Mouse (Mus musculus): Measurements from ENCODE around the gene Ccdc51. TPM values are rescaled to one million over a fixed set of nuclear protein-coding genes. Genes with fewer than 3 reads are reported as not detected.
"Not testable (repeated sequence)": the region's sequence is repeated elsewhere in the genome, so short reads cannot be mapped to it uniquely, and the experiment has no call there.

Gene Ccdc51
- polyA plus RNA-seq, 1 experiment from 2014 or later = 17.5 TPM

- WGBS = 42% methylated on average over 6 of the region's 6 CpGs
- H3K9ac ChIP-seq (replicated peaks; ENCODE audit: low read depth, low read length) = no peak overlapping the region
- H3K4me1 ChIP-seq (replicated peaks; ENCODE audit: control insufficient read depth, insufficient read depth, low read length) = no peaks in the 10 kb centered on the region
- H3K27ac ChIP-seq (ENCODE audit: low read length) = no peak overlapping the region
- H3K9me3 ChIP-seq (ENCODE audit: control insufficient read depth, low read length) = no peaks in the 10 kb centered on the region
- no peaks in the 10 kb centered on the region for H3K27me3 ChIP-seq (replicated peaks; ENCODE audit: control insufficient read depth, insufficient read depth, low read length)
- H3K4me2 ChIP-seq (ENCODE audit: low read length) = no peak overlapping the region
- peaks cover 6% of the 10 kb centered on the region; the same call in 1 of the 2 replicates for H3K36me3 ChIP-seq (ENCODE audit: control insufficient read depth, insufficient read depth)
- peak; percentile 13; the same call in 1 of the 2 replicates for ATAC-seq
- H3K4me3 ChIP-seq (replicated peaks; ENCODE audit: low read length) = no peak overlapping the region
Observed at GRCm38 (mm10) chr9:109123266-109123665, 41.0 kb downstream of the Ccdc51 start.

GRCm38 (mm10) chr9:109124164-109124563, 41.9 kb downstream of the Ccdc51 start:
- H3K4me2 ChIP-seq (ENCODE audit: low read length) = no peak overlapping the region
- no peak overlapping the region for H3K27ac ChIP-seq (ENCODE audit: low read length)
- no peaks in the 10 kb centered on the region for H3K27me3 ChIP-seq (replicated peaks; ENCODE audit: control insufficient read depth, insufficient read depth, low read length)
- no peaks in the 10 kb centered on the region for H3K36me3 ChIP-seq (ENCODE audit: control insufficient read depth, insufficient read depth)
- ATAC-seq = no peak
- WGBS = 90% methylated on average over 3 of the region's 3 CpGs
- H3K4me3 ChIP-seq (replicated peaks; ENCODE audit: low read length) = no peak overlapping the region
- no peaks in the 10 kb centered on the region for H3K9me3 ChIP-seq (ENCODE audit: control insufficient read depth, low read length)
- H3K9ac ChIP-seq (replicated peaks; ENCODE audit: low read depth, low read length) = no peak overlapping the region
- H3K4me1 ChIP-seq (replicated peaks; ENCODE audit: control insufficient read depth, insufficient read depth, low read length) = no peaks in the 10 kb centered on the region

- Histone ChIP-seq H3K4me2 (ENCODE audit: low read length) (no peak overlapping the region), H3K9me3 (ENCODE audit: control insufficient read depth, low read length) (no peaks in the 10 kb centered on the region), H3K4me3 (replicated peaks; ENCODE audit: low read length) (no peak overlapping the region), H3K27ac (ENCODE audit: low read length) (no peak overlapping the region), H3K27me3 (replicated peaks; ENCODE audit: control insufficient read depth, insufficient read depth, low read length) (no peaks in the 10 kb centered on the region), H3K36me3 (ENCODE audit: control insufficient read depth, insufficient read depth) (no peaks in the 10 kb centered on the region), H3K4me1 (replicated peaks; ENCODE audit: control insufficient read depth, insufficient read depth, low read length) (no peaks in the 10 kb centered on the region), H3K9ac (replicated peaks; ENCODE audit: low read depth, low read length) (no peak overlapping the region)
- 84% methylated on average over 2 of the region's 2 CpGs for WGBS
- no peak for ATAC-seq
Observed at GRCm38 (mm10) chr9:109125043-109125442, 42.8 kb downstream of the Ccdc51 start.

GRCm38 (mm10) chr9:109125481-109125880, 43.2 kb downstream of the Ccdc51 start:
- ATAC-seq = no peak
- H3K4me2 ChIP-seq (ENCODE audit: low read length) = no peak overlapping the region
- no peak overlapping the region for H3K9ac ChIP-seq (replicated peaks; ENCODE audit: low read depth, low read length)
- no peaks in the 10 kb centered on the region for H3K36me3 ChIP-seq (ENCODE audit: control insufficient read depth, insufficient read depth)
- no peak overlapping the region for H3K27ac ChIP-seq (ENCODE audit: low read length)
- H3K4me1 ChIP-seq (replicated peaks; ENCODE audit: control insufficient read depth, insufficient read depth, low read length) = no peaks in the 10 kb centered on the region
- no peaks in the 10 kb centered on the region for H3K9me3 ChIP-seq (ENCODE audit: control insufficient read depth, low read length)
- WGBS = 70% methylated on average over 3 of the region's 3 CpGs
- no peaks in the 10 kb centered on the region for H3K27me3 ChIP-seq (replicated peaks; ENCODE audit: control insufficient read depth, insufficient read depth, low read length)
- no peak overlapping the region for H3K4me3 ChIP-seq (replicated peaks; ENCODE audit: low read length)

- Histone ChIP-seq H3K9me3 (ENCODE audit: control insufficient read depth, low read length) (no peaks in the 10 kb centered on the region), H3K4me2 (ENCODE audit: low read length) (no peak overlapping the region), H3K27ac (ENCODE audit: low read length) (no peak overlapping the region), H3K4me3 (replicated peaks; ENCODE audit: low read length) (no peak overlapping the region), H3K4me1 (replicated peaks; ENCODE audit: control insufficient read depth, insufficient read depth, low read length) (no peaks in the 10 kb centered on the region), H3K27me3 (replicated peaks; ENCODE audit: control insufficient read depth, insufficient read depth, low read length) (no peaks in the 10 kb centered on the region), H3K36me3 (ENCODE audit: control insufficient read depth, insufficient read depth) (no peaks in the 10 kb centered on the region), H3K9ac (replicated peaks; ENCODE audit: low read depth, low read length) (no peak overlapping the region)
- no peak for ATAC-seq
- 72% methylated on average over 4 of the region's 4 CpGs for WGBS
Observed at GRCm38 (mm10) chr9:109127076-109127475, 44.8 kb downstream of the Ccdc51 start.

- H3K4me3 ChIP-seq (replicated peaks; ENCODE audit: low read length) = no peak overlapping the region
- H3K9me3 ChIP-seq (ENCODE audit: control insufficient read depth, low read length) = no peaks in the 10 kb centered on the region
- H3K4me2 ChIP-seq (ENCODE audit: low read length) = no peak overlapping the region
- H3K36me3 ChIP-seq (ENCODE audit: control insufficient read depth, insufficient read depth) = no peaks in the 10 kb centered on the region
- no peak overlapping the region for H3K9ac ChIP-seq (replicated peaks; ENCODE audit: low read depth, low read length)
- ATAC-seq = no peak
- H3K27me3 ChIP-seq (replicated peaks; ENCODE audit: control insufficient read depth, insufficient read depth, low read length) = no peaks in the 10 kb centered on the region
- H3K27ac ChIP-seq (ENCODE audit: low read length) = no peak overlapping the region
- no peaks in the 10 kb centered on the region for H3K4me1 ChIP-seq (replicated peaks; ENCODE audit: control insufficient read depth, insufficient read depth, low read length)
- 61% methylated on average over 3 of the region's 3 CpGs for WGBS
Observed at GRCm38 (mm10) chr9:109128211-109128610, 45.9 kb downstream of the Ccdc51 start.

- Histone ChIP-seq H3K36me3 (ENCODE audit: control insufficient read depth, insufficient read depth) (no peaks in the 10 kb centered on the region), H3K4me3 (replicated peaks; ENCODE audit: low read length) (no peak overlapping the region), H3K9me3 (ENCODE audit: control insufficient read depth, low read length) (no peaks in the 10 kb centered on the region), H3K4me2 (ENCODE audit: low read length) (no peak overlapping the region), H3K27me3 (replicated peaks; ENCODE audit: control insufficient read depth, insufficient read depth, low read length) (no peaks in the 10 kb centered on the region), H3K9ac (replicated peaks; ENCODE audit: low read depth, low read length) (no peak overlapping the region), H3K4me1 (replicated peaks; ENCODE audit: control insufficient read depth, insufficient read depth, low read length) (no peaks in the 10 kb centered on the region), H3K27ac (ENCODE audit: low read length) (no peak overlapping the region)
- 91% methylated on average over 5 of the region's 5 CpGs for WGBS
- ATAC-seq = no peak
Observed at GRCm38 (mm10) chr9:109130076-109130475, 47.8 kb downstream of the Ccdc51 start.

- not testable (repeated sequence) for H3K27me3 ChIP-seq (replicated peaks; ENCODE audit: control insufficient read depth, insufficient read depth, low read length); H3K4me2 ChIP-seq (ENCODE audit: low read length); H3K4me3 ChIP-seq (replicated peaks; ENCODE audit: low read length); H3K4me1 ChIP-seq (replicated peaks; ENCODE audit: control insufficient read depth, insufficient read depth, low read length); H3K9ac ChIP-seq (replicated peaks; ENCODE audit: low read depth, low read length); H3K9me3 ChIP-seq (ENCODE audit: control insufficient read depth, low read length); H3K36me3 ChIP-seq (ENCODE audit: control insufficient read depth, insufficient read depth); H3K27ac ChIP-seq (ENCODE audit: low read length); ATAC-seq
- WGBS = 66% methylated on average over 4 of the region's 4 CpGs
Observed at GRCm38 (mm10) chr9:109140414-109140813, 58.1 kb downstream of the Ccdc51 start.
